ENCODE assay signal across 8 mouse cellular contexts in genomic region chr11:62457241-62457890, GRCm38 (mm10). TPM values are rescaled to one million over a fixed set of nuclear protein-coding genes. Genes with fewer than 3 reads are reported as not detected.
A peak's percentile ranks its signal among the peaks of the same experiment; 100 is the strongest.
DNase-seq lines count a peak whose midpoint lies in the region; ATAC-seq lines count a peak whose summit lies in the region.

No protein-coding gene starts in this region.

- peaks cover 29% of the 10 kb centered on the region for H3K4me1 ChIP-seq in forebrain, embryonic 10.5 days
- peaks cover 18% of the 10 kb centered on the region for H3K4me1 ChIP-seq in heart, embryonic 15.5 days (replicated peaks)
- peaks cover 32% of the 10 kb centered on the region for H3K4me1 ChIP-seq in liver, embryonic 13.5 days (replicated peaks)
- H3K4me1 ChIP-seq in stomach, embryonic 14.5 days (ENCODE audit: control insufficient read depth, insufficient read depth, low read length) = peaks cover 6% of the 10 kb centered on the region; the same call in 1 of the 2 replicates

- ATAC-seq in heart, embryonic 15.5 days (replicated peaks; ENCODE audit: insufficient number of reproducible peaks, insufficient read depth, low FRiP score, low read depth) = peak; percentile 93
- peak; percentile 93 for ATAC-seq in liver, embryonic 13.5 days (ENCODE audit: low read depth)
- peak; percentile 95 for ATAC-seq in stomach, embryonic 14.5 days (ENCODE audit: insufficient number of reproducible peaks, insufficient read depth, low FRiP score, low read depth)

- peak overlapping the region; percentile 84 for H3K4me2 ChIP-seq in heart, embryonic 15.5 days
- H3K4me2 ChIP-seq in liver, embryonic 13.5 days = peak overlapping the region; percentile 95
- H3K4me2 ChIP-seq in stomach, embryonic 14.5 days (replicated peaks; ENCODE audit: low read depth, low read length) = peak overlapping the region; percentile 82

- WGBS in forebrain, embryonic 10.5 days = under 1% methylated on average over 73 of the region's 73 CpGs
- WGBS in heart, embryonic 15.5 days = under 1% methylated on average over 71 of the region's 73 CpGs
- under 1% methylated on average over 73 of the region's 73 CpGs for WGBS in liver, embryonic 13.5 days (ENCODE audit: insufficient replicate concordance)
- under 1% methylated on average over 56 of the region's 73 CpGs for WGBS in stomach, embryonic 14.5 days

- no peaks in the 10 kb centered on the region for H3K27me3 ChIP-seq in forebrain, embryonic 10.5 days (ENCODE audit: poor library complexity, severe bottlenecking)
- H3K27me3 ChIP-seq in heart, embryonic 15.5 days = no peaks in the 10 kb centered on the region
- no peaks in the 10 kb centered on the region for H3K27me3 ChIP-seq in liver, embryonic 13.5 days
- no peaks in the 10 kb centered on the region for H3K27me3 ChIP-seq in stomach, embryonic 14.5 days (ENCODE audit: control insufficient read depth, insufficient read depth, low read length)

- H3K27ac ChIP-seq in forebrain, embryonic 10.5 days = peak overlapping the region; percentile 96
- H3K27ac ChIP-seq in heart, embryonic 15.5 days = peak overlapping the region; percentile 99
- H3K27ac ChIP-seq in liver, embryonic 13.5 days = peak overlapping the region; percentile 96
- H3K27ac ChIP-seq in stomach, embryonic 14.5 days (ENCODE audit: low read length) = peak overlapping the region; percentile 98

- H3K4me3 ChIP-seq in forebrain, embryonic 10.5 days = peak overlapping the region; percentile 93
- H3K4me3 ChIP-seq in heart, embryonic 15.5 days = peak overlapping the region; percentile 95
- peak overlapping the region; percentile 93 for H3K4me3 ChIP-seq in liver, embryonic 13.5 days (replicated peaks)
- H3K4me3 ChIP-seq in stomach, embryonic 14.5 days (ENCODE audit: low read depth, low read length) = peak overlapping the region; percentile 99

- H3K36me3 ChIP-seq in forebrain, embryonic 10.5 days (replicated peaks) = peaks cover 15% of the 10 kb centered on the region
- H3K36me3 ChIP-seq in heart, embryonic 15.5 days = no peaks in the 10 kb centered on the region
- H3K36me3 ChIP-seq in liver, embryonic 13.5 days = peaks cover 7% of the 10 kb centered on the region; the same call in 1 of the 2 replicates
- H3K36me3 ChIP-seq in stomach, embryonic 14.5 days (ENCODE audit: control insufficient read depth, insufficient read depth, low read length) = no peaks in the 10 kb centered on the region

- H3K9ac ChIP-seq in heart, embryonic 15.5 days = peak overlapping the region; percentile 100
- peak overlapping the region; percentile 99 for H3K9ac ChIP-seq in liver, embryonic 13.5 days
- H3K9ac ChIP-seq in stomach, embryonic 14.5 days (replicated peaks; ENCODE audit: low read depth, low read length) = peak overlapping the region; percentile 83

- DNase-seq in CD8-positive naive resting alpha-beta T cell, adult 2 months (ENCODE audit: low read depth in 2 of 2, low spot score in 2 of 2) = peak; percentile 84 to 86
- peak; percentile 79 for DNase-seq in c-Kit-negative CD71-positive TER-119-positive erythroid progenitor cells, embryonic 14.5 days (ENCODE audit: low read depth, low spot score)
- DNase-seq in forebrain, embryonic 10.5 days (ENCODE audit: extremely low spot score, low spot score) = peak; percentile 89
- peak; percentile 89 to 97 for DNase-seq in kidney, postnatal 25 days
- peak; percentile 87 for DNase-seq in liver, embryonic 13.5 days
- DNase-seq in natural killer cell, adult 2 months (ENCODE audit: low spot score in 2 of 2) = peak; percentile 87 to 89

- H3K9me3 ChIP-seq in forebrain, embryonic 10.5 days = no peaks in the 10 kb centered on the region
- H3K9me3 ChIP-seq in heart, embryonic 15.5 days (replicated peaks) = no peaks in the 10 kb centered on the region
- H3K9me3 ChIP-seq in liver, embryonic 13.5 days (replicated peaks) = no peaks in the 10 kb centered on the region
- H3K9me3 ChIP-seq in stomach, embryonic 14.5 days (ENCODE audit: control insufficient read depth, low read depth, low read length) = no peaks in the 10 kb centered on the region

RNA-seq across cellular contexts. Expression of gene Pigl, which starts 0.9 kb away (rescaled TPM):
- polyA plus RNA-seq in forebrain, embryonic 10.5 days (2016; fragmentation: Nextera tagmentation; extraction: Ambion mirVana) = 19.5 and 19.7 TPM in 2 replicates
- polyA plus RNA-seq in heart, embryonic 15.5 days (2015; fragmentation: Nextera tagmentation; extraction: Ambion mirVana) = 5.1 and 7.2 TPM in 2 replicates
- 5.4 and 6.2 TPM in 2 replicates for polyA plus RNA-seq in liver, embryonic 13.5 days (2015; fragmentation: Nextera tagmentation; extraction: Ambion mirVana)
- 9.9 and 11.1 TPM in 2 replicates for polyA plus RNA-seq in stomach, embryonic 14.5 days (2014; fragmentation: Nextera tagmentation; extraction: Ambion mirVana)

RNA-seq across cellular contexts. Expression of gene Ncor1, which starts 1.0 kb away (rescaled TPM):
- 125 and 130 TPM in 2 replicates for polyA plus RNA-seq in forebrain, embryonic 10.5 days (2016; fragmentation: Nextera tagmentation; extraction: Ambion mirVana)
- 112 and 113 TPM in 2 replicates for polyA plus RNA-seq in heart, embryonic 15.5 days (2015; fragmentation: Nextera tagmentation; extraction: Ambion mirVana)
- polyA plus RNA-seq in liver, embryonic 13.5 days (2015; fragmentation: Nextera tagmentation; extraction: Ambion mirVana) = 76.6 and 79.2 TPM in 2 replicates
- polyA plus RNA-seq in stomach, embryonic 14.5 days (2014; fragmentation: Nextera tagmentation; extraction: Ambion mirVana) = 123 and 144 TPM in 2 replicates

Comparison
In these comparisons a context has a peak if more than half of its experiments do, and no peak if none do; other contexts are left out.
1. Peak in every context shown above with its lines: DNase-seq, ATAC-seq, H3K4me3 ChIP-seq and H3K27ac ChIP-seq.